Mouse (Mus musculus) neural tube, embryonic 14.5 days (tissue): ENCODE measurements around the gene Fscn2. TPM values are rescaled to one million over a fixed set of nuclear protein-coding genes. Genes with fewer than 3 reads are reported as not detected.
"Not testable (repeated sequence)": the region's sequence is repeated elsewhere in the genome, so short reads cannot be mapped to it uniquely, and the experiment has no call there.

Experiments
- ATAC-seq: fragments of 200-750 bp; cut with Nextera tagmentation; 2 replicates; pipeline ENCODE4 v1.8.0; 2017; ENCODE audit warnings: low read depth, mild to moderate bottlenecking, moderate TSS enrichment, moderate library complexity
- H3K27ac ChIP-seq: fragments of 300-500 bp; sonication (generic); 2 replicates; pipeline ENCODE4 v1.5.1; 2014; ENCODE audit warnings: low read depth, mild to moderate bottlenecking, control low read depth, low read length, moderate library complexity, mixed read lengths
- H3K27me3 ChIP-seq: fragments of 300-500 bp; sonication (generic); 2 replicates; pipeline ENCODE4 v1.6.1; 2014; ENCODE audit warnings: low read length; ENCODE audit not compliant: control insufficient read depth, insufficient read depth
- H3K36me3 ChIP-seq: fragments of 300-500 bp; sonication (generic); 2 replicates; pipeline ENCODE4 v1.6.1; 2014; ENCODE audit warnings: low read length, mixed read lengths; ENCODE audit not compliant: control insufficient read depth, insufficient read depth
- H3K4me1 ChIP-seq: fragments of 300-500 bp; sonication (generic); 2 replicates; pipeline ENCODE4 v1.6.1; 2014; ENCODE audit warnings: low read length; ENCODE audit not compliant: control insufficient read depth, insufficient read depth
- H3K4me2 ChIP-seq: fragments of 300-500 bp; sonication (generic); 2 replicates; pipeline ENCODE4 v1.6.1; 2014; ENCODE audit warnings: mild to moderate bottlenecking, low read depth, low read length, control low read depth
- H3K4me3 ChIP-seq: fragments of 300-500 bp; sonication (generic); 2 replicates; pipeline ENCODE4 v1.5.1; 2014; ENCODE audit warnings: low read depth, low read length, control low read depth, mixed read lengths
- H3K9ac ChIP-seq: fragments of 300-500 bp; sonication (generic); replicated peaks from 2 replicates; pipeline ENCODE4 v1.6.1; 2014; ENCODE audit warnings: low read depth, mild to moderate bottlenecking, control low read depth, low read length, mixed read lengths
- H3K9me3 ChIP-seq: fragments of 300-500 bp; sonication (generic); 2 replicates; pipeline ENCODE4 v1.6.1; 2016; ENCODE audit warnings: low read length; ENCODE audit not compliant: control insufficient read depth
- WGBS: fragments of 180-500 bp; shearing (Covaris S2); extraction: QIAGEN DNeasy Blood & Tissue Kit; methylation state at CpG from one replicate; pipeline ENCODE4 v1.1.7; 2014; 5-methylcytosine and 5-hydroxymethylcytosine counted together
- polyA plus RNA-seq: library from polyadenylated mRNA; unstranded; fragments of >200 nt; fragmentation: Nextera tagmentation; extraction: Ambion mirVana; gene quantifications from 2 replicates; pipeline ENCODE4 v1.2.1, GENCODE M21; 2014

Fscn2 gene
- polyA plus RNA-seq, 1 experiment from 2014 or later, result 0.63 TPM

DNA sequence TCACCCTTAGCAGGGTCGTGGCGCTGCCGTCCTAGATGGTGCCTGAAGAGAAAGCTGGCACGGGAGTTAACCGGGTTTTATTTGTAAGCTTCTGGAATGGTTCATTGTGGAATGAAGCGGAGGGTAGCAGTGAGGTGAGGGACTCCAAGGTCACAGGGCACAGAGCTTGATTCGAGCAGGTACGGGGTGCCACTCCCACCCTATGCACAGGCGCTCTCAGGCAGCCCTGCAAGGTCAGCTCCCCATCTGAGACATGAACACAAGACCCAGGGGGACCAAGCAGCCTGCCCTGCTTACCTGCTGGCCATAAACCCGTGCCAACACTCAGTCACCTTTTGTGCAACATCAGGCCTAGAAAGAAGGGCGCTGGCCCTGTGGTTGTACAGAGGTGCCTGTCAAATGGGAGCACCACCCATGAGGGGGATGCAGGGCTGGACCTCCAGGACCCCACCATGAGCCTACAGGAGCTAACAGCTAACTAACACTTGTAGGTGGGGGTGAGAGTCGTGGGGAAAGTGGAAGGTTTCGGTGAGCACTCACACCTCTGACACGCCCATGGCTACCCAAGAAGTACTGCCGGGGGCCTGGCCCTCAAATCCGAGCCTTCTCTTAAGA, 11.9 kb upstream of the Fscn2 start:
- H3K9ac ChIP-seq, result peak overlapping the region; percentile 100
- H3K4me1 ChIP-seq, result peaks cover 33% of the 10 kb centered on the region
- H3K27me3 ChIP-seq, result no peaks in the 10 kb centered on the region
- H3K4me3 ChIP-seq, result peak overlapping the region; percentile 100
- H3K9me3 ChIP-seq, result no peaks in the 10 kb centered on the region
- peak overlapping the region; percentile 98 for H3K4me2 ChIP-seq
- H3K27ac ChIP-seq, result peak overlapping the region; percentile 100
- H3K36me3 ChIP-seq, result peaks cover 9% of the 10 kb centered on the region
- 7% methylated on average over 16 of the region's 16 CpGs for WGBS
- ATAC-seq, result peak; percentile 1; the same call in 1 of the 2 replicates

GRCm38 (mm10) chr11:120349986-120350702, 11.2 kb upstream of the Fscn2 start:
- peak; percentile 52 for ATAC-seq
- Histone ChIP-seq H3K27ac (peak overlapping the region; percentile 100), H3K4me1 (peaks cover 30% of the 10 kb centered on the region), H3K9me3 (no peaks in the 10 kb centered on the region), H3K4me2 (peak overlapping the region; percentile 98), H3K27me3 (no peaks in the 10 kb centered on the region), H3K4me3 (peak overlapping the region; percentile 100), H3K36me3 (peaks cover 6% of the 10 kb centered on the region), H3K9ac (peak overlapping the region; percentile 100)
- under 1% methylated on average over 66 of the region's 68 CpGs for WGBS

DNA sequence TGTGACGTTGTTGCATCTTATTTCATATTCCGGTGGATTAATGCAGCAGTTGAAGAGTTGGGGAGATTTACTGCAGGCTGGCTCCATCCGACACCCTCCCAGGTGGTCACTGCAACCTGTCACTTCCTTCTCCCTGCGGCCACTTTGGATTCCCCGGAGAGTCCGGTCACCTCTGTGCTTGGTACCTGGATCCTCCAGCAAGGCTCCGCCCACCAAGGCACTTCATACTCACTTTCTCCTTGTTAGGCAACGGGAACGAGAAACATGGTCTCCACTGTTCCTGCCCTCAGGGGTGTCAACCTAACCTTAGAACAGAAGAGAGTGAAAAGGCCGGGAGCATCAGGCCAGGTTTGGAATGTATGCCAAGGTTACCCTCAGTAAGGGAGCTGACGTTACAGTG, 10.6 kb upstream of the Fscn2 start:
- peak overlapping the region; percentile 98 for H3K4me2 ChIP-seq
- H3K9me3 ChIP-seq, result no peaks in the 10 kb centered on the region
- H3K4me3 ChIP-seq, result peak overlapping the region; percentile 100
- peak overlapping the region; percentile 100 for H3K9ac ChIP-seq
- peak overlapping the region; percentile 100 for H3K27ac ChIP-seq
- H3K27me3 ChIP-seq, result no peaks in the 10 kb centered on the region
- H3K4me1 ChIP-seq, result peaks cover 27% of the 10 kb centered on the region
- ATAC-seq, result no peak
- H3K36me3 ChIP-seq, result 0 out of 2 replicates have a peak, but pooled peaks cover 3% of the 10 kb centered on the region
- 22% methylated on average over 11 of the region's 11 CpGs for WGBS

GRCm38 (mm10) chr11:120351250-120352092, 9.9 kb upstream of the Fscn2 start:
- Histone ChIP-seq H3K36me3 (0 out of 2 replicates have a peak, but pooled peaks cover 3% of the 10 kb centered on the region), H3K9me3 (no peaks in the 10 kb centered on the region), H3K27me3 (no peaks in the 10 kb centered on the region), H3K9ac (no peak overlapping the region), H3K4me2 (peak overlapping the region; percentile 98; the same call in 1 of the 2 replicates), H3K4me3 (no peak overlapping the region), H3K27ac (peak overlapping the region; percentile 100), H3K4me1 (peaks cover 27% of the 10 kb centered on the region)
- 83% methylated on average over 10 of the region's 10 CpGs for WGBS
- ATAC-seq, result no peak

DNA sequence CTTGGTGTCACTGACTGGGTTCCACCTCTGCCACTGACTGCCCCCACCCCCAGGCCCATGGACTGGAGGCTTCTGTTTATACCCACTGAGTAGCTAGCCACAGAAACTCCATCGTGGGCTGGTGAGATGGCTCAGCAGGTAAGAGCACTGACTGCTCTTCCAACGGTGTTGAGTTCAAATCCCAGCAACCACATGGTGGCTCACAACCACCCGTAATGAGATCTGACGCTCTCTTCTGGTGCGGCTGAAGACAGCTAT, 9.3 kb upstream of the Fscn2 start:
- 73% methylated on average over 5 of the region's 5 CpGs for WGBS
- H3K4me1 ChIP-seq, result peaks cover 27% of the 10 kb centered on the region
- not testable (repeated sequence) for H3K9ac ChIP-seq, H3K9me3 ChIP-seq, H3K36me3 ChIP-seq, ATAC-seq, H3K27me3 ChIP-seq, H3K4me2 ChIP-seq, H3K4me3 ChIP-seq
- H3K27ac ChIP-seq, result peak overlapping the region; percentile 57; the same call in 1 of the 2 replicates

- Histone ChIP-seq H3K27ac (peak overlapping the region; percentile 74), H3K4me1 (peaks cover 31% of the 10 kb centered on the region), H3K4me3 (no peak overlapping the region), H3K4me2 (no peak overlapping the region), H3K27me3 (no peaks in the 10 kb centered on the region), H3K9me3 (no peaks in the 10 kb centered on the region), H3K36me3 (no peaks in the 10 kb centered on the region), H3K9ac (0 out of 2 replicates have a peak overlapping the region, but pooled peaks have one; percentile 28)
- WGBS, result 59% methylated on average over 13 of the region's 13 CpGs
- no peak for ATAC-seq
Measured at GRCm38 (mm10) chr11:120352571-120353290, 8.6 kb upstream of the Fscn2 start.

- no peak for ATAC-seq
- Histone ChIP-seq H3K27ac (no peak overlapping the region), H3K36me3 (no peaks in the 10 kb centered on the region), H3K4me2 (no peak overlapping the region), H3K4me1 (peaks cover 41% of the 10 kb centered on the region), H3K27me3 (no peaks in the 10 kb centered on the region), H3K9ac (peak overlapping the region; percentile 16; the same call in 1 of the 2 replicates), H3K9me3 (no peaks in the 10 kb centered on the region), H3K4me3 (no peak overlapping the region)
- 22% methylated on average over 26 of the region's 26 CpGs for WGBS
Measured at GRCm38 (mm10) chr11:120353500-120354303, 7.6 kb upstream of the Fscn2 start.
